Mouse (Mus musculus): ENCODE results near the gene Cdkl5.
"Not testable (repeated sequence)": the region's sequence is repeated elsewhere in the genome, so short reads cannot be mapped to it uniquely, and the experiment has no call there.

Gene Cdkl5

DNA sequence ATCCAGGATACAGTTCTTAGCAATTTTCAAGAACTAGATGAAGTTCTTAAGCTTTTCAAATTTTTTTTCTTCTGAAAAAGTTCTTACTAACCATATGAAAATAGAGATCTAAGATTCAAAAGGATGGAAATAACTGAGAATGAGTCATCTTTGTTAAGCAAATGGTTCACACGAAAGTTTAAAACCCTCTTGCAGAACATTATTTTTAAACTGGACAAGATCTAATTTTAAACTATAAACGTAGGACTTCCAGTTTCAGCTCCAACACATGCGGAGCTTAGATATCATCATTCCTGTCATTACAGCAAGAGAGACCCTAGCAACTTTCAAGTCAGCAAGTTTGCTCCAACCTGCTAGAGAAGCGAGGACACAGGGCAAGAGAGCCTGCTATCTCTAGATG, 88.0 kb downstream of the Cdkl5 start:
- no peak for DNase-seq

DNA sequence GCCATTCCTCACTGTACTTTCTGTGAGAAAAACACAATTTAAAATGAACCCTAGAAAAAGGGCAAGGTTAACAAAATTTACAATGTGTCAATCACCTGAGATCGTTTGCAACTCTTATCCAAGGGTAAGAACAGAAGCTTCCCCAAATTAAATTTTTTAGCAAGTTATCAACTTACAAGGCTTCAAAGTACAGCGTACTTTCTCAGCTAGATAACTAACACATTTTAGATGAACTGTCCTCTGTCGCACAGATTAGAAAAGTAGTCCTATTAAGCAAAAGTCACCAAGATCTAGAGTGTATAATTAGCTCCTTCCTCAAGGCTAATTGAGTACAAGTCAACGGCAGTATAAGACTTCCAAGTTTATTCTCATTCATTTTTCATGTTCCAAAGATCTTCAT, 88.6 kb downstream of the Cdkl5 start:
- no peak for DNase-seq

DNA sequence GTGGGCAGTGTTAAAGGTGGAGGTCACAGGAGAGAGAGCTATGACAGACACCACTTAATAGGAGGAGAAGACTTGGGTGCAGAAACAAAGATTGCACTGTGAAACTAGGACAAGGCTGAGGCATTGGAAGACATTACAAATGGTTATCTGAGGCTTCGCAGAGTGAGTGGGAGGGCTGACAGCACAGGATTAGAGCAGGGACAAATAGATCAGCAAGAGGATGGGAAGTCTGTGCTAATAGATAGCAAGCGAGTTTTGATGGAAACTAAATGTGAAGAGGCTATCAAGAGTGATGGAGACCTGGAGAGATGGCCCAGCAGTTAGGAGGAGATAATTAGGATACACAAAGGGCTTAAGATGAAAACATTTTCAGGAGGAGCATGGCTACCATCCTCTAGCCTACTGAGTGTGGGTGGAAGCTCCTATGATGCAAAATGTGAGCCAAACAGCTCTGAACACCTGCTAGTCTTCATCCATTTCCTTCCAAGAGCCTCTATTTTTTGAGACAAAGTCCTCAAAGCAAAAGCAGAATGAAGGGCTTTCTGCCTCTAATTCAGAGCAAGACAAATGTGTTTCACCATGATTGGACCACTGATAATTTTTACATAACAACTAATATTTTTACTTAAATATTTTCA, 89.3 kb downstream of the Cdkl5 start:
- DNase-seq: no peak

DNA sequence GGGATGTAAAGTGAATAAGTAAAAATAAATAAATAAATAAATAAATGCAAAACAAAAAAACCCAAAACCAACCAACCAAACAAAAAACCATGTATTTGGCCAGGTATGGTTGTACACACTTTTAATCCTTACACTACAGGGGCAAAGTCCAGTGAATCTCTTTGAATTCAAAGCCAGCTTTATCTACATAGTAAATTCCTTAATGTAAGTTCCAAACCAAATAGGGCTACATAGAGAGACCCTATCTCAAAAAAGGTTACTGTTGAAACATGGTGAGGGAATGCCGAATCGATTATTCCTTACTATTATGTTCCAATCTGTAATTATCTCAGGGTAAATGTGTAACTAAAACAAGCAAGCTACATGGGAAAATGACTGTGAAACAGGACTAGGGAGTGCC, 93.4 kb downstream of the Cdkl5 start:
- no peak for DNase-seq

DNA sequence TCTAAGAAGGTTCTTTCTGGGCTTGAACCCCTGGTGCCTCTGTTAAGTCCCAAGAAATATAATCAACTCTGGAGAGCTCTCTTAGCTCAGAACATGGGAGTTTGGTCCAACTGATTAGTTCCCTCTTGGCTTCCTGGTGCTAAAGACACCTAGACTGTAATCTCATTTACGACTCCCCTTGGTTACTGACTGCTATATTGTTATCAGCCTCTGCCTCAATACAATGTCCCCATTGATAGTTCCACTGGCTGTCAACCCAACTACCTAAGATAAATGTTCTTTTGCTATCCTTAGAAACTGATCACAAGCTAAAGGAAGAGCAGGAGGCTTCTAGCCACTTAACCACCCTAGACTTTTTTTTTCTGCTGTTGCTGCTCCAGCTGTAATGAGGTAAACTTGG, 102.4 kb downstream of the Cdkl5 start:
- DNase-seq: no peak

DNA sequence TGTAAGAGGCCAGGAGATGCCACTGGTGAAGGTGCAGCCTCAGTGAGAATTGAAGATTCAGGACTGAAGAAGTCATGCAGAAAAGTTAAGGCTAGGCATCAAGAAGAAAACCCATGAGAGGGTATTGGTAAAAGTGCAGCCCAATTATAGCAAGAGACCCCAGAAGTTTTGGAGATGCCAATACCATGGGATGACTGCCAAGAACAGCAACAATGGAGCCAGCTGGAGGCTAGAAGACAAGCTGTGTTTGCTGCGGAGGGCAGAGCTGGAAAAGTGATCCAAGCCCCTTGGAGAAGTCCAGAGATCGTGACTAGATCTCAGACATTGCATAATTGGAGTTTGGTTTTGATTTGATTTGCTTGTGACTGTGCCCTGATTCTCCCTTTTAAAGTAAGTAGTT, 108.2 kb downstream of the Cdkl5 start:
- DNase-seq: no peak

DNA sequence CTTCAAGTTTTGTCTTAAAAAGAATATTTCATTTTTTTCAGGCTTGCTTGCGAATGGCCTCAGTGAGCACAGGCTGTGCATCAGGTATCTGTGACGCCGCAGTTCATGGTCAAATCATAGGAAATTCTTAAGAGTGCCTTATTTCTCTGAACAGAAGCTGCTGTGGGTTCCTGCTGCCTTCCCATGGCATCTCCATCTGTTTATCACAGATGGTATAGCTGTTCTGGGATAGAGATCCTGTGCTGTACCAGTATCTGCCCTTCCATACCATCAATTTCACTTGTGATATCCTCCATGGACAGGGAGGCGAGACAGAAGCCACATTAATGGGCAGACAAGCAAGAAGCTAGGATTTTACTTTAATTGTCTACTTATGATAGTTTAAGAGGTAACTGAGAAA, 127.9 kb downstream of the Cdkl5 start:
- peak; percentile 69 for DNase-seq

DNA sequence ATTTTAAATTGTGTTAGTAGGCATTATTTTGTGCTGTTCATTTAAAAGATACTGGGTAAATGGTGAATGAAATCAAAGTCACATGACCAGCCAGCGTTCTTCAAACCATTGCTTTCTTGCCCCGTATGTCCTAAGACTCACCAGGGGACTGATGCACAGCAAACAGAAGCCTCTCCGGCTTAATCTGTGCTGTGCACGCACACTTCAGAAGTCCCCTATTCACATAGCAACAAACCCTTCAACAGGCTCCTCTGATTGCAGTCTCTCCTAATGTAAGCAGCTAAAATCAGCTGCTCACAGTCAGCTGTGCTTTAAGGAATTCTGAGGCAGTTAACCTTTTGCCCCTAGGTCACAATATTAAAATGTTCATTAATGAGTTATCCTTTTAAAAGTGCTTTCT, 129.5 kb downstream of the Cdkl5 start:
- no peak for DNase-seq

DNA sequence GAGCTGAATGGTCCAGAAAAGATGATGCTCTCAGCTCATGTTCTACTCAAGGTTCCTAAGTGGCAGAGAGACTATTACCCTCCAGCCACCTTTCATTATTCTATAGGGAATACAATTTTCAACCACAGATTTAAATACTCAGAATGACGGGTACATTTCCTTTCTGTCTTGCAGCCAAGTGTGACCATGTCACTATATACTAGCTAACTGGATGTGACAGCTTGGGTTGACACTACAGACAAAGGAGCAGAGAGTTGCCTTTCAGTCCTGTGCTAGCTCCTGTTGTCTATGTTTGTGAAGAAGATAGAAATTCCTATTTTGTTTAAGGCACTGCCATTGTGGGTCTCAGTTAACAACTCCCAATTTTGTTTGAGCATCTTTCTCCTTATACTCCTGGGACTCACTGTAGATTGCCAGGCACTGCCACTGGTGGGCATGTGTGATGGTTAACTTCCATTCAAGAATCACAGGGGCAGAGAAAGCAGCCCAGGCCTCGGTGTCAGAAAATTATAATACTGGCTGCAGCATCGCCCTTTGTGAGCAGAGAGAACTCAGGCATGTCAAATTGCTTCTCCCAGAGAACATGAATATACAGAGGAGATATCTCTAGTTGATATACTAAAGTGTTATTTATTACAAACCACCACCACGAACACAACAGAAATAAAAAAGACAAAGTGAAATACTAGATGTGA, 130.7 kb downstream of the Cdkl5 start:
- no peak for DNase-seq

DNA sequence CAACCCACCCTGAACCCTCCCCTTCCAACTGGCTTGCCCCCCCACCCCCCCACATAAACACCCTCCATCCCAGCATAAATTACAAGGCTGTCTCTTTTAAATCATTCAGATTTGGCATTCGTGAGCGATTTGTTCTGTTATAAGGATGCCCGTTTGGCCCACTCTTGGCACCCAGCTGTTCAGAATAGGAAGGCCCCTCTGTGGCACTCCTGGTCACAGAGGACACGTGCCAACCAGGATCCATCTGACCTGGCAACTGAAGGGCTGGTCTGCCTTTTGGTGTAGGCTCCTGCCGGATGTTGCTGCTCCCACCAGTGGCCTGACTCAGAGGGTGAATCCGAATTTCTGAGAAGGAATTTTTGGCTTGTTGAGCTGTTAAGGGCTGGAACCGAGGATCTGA, 186.3 kb downstream of the Cdkl5 start:
- DNase-seq: peak; percentile 26

DNA sequence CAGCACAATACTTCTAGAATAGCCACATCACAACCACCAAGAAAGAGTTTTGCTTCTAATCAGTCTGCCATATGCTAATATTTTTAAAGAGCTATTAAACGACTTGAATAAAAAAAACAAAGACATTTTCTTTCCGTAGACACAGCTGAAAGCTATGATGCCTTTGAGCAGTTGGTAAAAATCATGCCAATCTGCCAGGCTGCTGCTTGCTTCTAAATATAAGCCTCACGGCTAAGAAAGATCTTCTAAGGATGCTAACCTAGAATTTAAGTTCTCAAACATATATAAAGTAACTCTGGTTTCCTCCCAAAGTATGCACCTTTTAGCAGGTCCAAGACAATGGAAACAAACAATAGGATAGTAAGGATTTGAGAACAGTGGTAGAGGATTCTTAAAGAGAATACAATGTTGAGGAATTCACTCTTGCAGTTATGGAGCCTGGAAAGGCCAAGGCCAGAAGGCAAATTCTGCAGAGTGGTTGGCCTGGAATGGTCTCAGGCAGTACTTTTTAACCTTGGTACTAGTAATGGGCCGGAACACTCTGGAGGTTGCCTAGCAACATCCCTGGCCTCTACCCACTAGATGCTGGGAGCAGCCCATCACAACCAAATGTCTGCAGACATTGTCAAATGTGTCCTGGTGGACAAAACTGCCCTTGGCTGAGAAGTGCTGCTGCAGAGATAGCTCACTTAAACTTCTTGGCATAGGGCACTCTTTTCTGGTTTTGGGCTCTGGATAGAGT, 189.9 kb downstream of the Cdkl5 start:
- DNase-seq: no peak

DNA sequence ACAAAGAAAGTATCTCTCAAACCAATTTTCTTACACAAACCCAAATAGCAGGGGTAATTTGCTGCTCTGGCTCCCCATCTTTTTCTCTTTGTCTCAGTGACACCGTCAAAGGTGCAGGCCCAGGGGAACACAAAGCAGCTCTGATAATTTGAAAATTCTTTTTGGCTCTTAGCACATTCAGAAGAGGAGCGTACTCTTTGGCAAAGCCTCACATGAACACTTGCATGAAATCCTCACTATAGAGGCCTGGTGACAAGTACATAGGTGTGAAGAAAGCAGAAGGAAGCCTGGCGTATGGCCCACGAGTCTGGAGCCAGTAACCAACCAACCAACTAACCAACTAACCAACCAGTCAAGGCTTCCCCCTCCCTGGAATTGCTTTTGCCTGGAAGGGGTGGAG, 199.6 kb downstream of the Cdkl5 start:
- DNase-seq: no peak

DNA sequence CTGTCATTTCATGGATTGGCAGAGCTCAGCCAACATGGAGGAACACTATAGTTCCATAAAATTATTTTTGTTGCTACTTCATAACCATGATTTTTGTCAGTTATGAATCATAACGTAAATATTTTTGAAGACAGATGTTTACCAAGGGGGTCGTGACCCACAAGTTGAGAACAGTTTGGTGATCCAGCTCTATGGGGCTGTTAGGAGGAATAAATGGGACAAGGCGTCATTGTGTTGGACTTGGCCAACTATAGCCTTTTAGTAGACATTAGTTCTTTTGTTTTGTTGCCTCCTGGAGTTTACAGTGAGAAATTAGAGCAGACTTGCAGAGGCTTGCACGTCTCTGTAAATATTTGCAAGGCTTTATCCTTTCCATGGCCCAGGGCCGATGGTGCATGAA, 212.2 kb downstream of the Cdkl5 start:
- no peak for DNase-seq

DNA sequence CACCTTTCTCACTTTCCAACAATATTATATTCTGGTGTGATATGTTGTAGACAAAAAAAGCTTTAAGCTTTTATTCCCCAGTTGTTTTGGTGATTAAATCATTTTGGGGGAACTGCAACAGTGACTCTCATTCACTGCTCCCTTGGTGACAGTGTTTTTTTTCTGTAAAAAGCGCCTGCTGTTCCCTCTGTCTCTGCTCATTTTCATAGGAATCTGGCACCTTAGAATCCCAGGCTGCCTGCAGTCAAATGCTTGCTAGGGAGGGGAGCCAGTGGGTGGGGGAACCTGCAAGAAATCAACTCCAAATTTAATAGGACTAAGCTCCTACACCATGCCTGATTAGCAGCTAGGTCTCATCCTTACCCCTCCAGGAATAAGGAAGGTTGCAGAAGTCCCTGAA, 221.5 kb downstream of the Cdkl5 start:
- DNase-seq: no peak

DNA sequence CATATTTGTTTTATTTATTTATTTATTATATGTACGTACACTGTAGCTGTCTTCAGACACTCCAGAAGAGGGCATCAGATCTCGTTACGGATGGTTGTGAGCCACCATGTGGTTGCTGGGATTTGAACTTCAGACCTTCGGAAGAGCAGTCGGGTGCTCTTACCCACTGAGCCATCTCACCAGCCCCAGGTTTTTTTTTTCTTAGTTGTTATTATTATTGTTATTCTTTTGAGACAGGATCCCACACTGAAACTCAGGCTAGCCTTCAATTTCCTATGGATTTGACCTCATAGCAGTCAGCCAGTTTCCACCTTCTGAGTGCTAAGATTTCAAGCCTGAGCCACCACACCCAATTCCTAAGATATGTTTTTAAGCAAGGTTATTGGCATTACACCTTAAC, 224.9 kb downstream of the Cdkl5 start:
- not testable (repeated sequence) for DNase-seq

DNA sequence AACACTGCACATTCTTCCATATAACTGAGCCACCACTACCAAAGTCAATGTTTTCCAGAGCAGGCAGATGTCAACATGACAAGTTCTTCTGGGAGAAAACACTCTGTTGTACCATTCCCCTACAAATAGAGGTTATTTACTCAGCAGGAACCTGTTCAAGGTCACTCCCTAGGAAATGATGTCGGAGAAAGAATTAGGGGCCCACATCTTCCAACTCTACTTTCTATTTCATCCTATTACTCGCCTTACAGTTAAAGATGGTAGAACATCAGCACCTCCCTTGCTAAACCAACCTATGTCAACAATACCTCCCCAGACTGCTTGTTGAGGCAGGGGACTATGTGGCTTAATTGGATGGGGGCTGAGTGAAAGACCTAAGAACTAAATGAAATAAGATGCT, 226.8 kb downstream of the Cdkl5 start, which contains the start of gene Rs1:
TSS of gene Rs1 (plus strand) at position 301 of the 400 bp plus-strand sequence.
- DNase-seq: no peak

DNA sequence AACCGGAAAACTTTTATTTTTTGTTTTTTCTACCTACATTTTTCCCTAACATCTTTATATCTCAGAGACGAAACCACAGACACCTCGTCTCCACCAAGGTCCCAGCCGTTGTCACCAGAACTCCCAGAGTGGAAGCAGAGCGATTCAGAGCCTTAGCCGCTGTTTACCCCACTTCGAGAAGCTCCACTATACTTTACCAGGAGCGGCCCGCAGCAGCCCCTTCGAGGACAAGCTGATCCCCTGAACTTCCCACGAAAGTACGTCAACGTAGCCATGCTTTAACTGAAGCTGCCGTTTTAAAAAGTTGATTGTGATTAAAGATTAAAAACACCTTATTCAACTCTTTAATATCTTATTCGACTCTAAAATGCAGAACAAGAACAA, 228.3 kb downstream of the Cdkl5 start:
- no peak for DNase-seq

DNA sequence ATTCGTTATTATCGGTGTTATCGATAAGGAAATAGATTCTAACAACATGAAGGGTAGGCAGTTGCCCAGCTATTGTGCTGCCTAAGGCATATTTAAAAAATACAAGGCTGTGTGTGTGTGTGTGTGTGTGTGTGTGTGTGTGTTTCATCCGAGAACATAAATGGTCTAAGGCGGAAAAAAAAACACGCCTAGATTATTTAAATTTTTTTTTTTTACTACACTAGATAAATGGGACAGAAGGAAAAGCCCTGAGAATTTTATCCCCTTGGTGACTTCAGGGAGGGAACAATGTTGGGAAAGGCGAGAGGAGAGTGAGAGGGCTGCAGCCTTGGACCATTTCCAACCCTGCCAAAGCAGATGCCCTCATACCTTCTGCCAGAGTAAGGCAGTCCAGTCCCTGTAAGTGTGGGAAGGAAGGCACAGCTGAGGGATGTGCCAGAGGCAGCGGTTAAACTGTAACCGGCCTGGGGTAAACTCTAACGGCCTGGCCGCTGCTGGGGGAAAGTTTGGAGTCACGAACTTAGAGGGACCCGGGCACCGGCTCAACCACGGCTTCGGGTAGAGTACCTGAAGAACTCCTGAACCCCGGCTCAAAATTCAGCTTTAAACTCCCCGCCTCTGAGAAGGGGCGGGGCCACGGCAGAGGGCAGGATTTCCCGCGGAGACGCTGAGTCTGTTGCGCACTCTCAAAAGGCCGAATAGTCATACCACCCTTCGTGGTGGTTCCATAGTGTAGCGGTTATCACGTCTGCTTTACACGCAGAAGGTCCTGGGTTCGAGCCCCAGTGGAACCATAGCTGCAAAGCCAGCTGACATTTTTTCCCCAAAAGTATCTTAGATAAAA, 228.9 kb downstream of the Cdkl5 start:
- DNase-seq: peak; percentile 84

DNA sequence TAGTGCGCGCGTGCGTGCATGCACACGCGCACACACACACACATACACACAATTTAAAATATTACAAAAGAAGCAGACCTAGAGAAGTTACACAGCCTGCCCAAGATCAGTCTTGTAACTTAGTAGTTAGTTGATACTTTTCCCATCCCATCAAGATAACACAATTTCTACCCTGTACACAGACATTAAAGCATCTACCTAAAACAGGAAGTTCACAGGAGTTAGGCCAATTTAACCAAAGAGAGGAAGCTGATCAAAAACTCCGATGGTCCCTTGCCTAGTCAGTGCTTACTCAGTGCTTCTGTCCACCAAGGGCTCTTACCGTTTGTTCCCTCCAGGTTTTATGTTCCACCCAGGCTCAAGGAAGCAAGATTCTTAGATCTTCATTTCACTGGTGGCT, 243.7 kb downstream of the Cdkl5 start:
- DNase-seq: no peak

DNA sequence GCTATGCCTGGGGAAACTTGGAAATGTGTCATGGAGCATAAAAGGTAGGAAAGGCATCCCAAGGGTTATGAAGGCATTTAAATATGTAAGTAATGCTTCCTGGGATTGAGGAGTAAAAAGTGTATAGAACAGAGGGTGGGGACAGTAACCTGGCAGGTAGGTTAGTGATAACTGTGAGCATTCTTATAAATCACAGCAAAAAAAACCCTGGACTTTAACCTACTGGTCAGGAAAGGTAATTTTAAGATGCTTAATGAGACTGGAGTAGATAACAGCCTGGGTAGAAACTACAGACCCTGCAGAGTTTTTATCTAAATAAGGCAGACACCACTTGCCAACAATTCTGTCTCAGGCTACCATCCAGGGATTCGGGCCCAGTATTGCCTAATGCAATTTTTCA, 245.9 kb downstream of the Cdkl5 start:
- DNase-seq: no peak

DNA sequence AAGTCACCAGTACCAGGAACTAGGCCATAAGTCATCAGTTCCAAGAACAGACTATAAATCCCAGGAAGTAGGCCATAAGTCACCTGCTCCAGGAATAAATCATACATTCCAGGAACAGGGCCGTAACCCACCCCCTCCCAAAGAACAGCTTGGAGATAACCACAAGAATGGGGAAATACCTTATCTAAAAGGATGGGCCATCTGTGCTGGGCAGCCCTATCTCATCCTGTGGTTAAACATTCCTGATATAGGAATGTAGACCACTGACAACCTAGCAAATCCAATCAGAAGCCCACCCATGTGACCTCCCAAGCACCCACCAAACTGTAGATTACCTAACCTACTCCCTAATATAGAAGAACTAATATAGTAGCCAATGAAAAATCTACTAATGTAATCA, 249.1 kb downstream of the Cdkl5 start:
- no peak for DNase-seq

DNA sequence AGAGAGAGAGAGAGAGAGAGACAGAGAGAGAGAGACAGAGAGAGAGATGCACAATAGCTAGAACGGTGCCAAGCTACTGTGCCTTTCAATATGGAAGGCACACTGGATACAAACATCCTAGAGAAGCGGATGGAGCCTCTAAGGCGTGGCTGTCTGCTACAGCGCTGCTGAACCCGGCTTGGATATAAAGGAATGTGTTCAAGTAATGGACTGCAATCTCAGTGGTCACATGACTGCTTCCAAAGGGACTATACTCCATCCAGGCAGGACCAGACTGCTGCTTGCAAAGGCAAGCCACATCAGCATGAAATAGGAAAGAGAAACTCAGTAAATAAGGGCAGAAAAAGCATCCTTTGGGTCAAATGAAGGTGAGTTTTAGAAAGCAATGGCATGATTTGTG, 258.9 kb downstream of the Cdkl5 start, which contains the start of gene Ppef1:
TSS of gene Ppef1 (minus strand) at position 116 of the 400 bp plus-strand sequence.
- DNase-seq: no peak

Measured in cerebellum, adult 11-12 months (tissue).